Mouse (Mus musculus) CD4-positive, CD25-positive, alpha-beta regulatory T cell (primary cell): Measurements from ENCODE around the gene Gm815. TPM values are rescaled to one million over a fixed set of nuclear protein-coding genes. Genes with fewer than 3 reads are reported as not detected.

Experiments
- polyA plus RNA-seq: library from polyadenylated mRNA; unstranded; fragments of 100-300 nt; shearing (Covaris generic); gene quantifications from one replicate; pipeline ENCODE4 v1.2.1, GENCODE M21; 2017

Gm815 gene
- not detected for polyA plus RNA-seq

DNA sequence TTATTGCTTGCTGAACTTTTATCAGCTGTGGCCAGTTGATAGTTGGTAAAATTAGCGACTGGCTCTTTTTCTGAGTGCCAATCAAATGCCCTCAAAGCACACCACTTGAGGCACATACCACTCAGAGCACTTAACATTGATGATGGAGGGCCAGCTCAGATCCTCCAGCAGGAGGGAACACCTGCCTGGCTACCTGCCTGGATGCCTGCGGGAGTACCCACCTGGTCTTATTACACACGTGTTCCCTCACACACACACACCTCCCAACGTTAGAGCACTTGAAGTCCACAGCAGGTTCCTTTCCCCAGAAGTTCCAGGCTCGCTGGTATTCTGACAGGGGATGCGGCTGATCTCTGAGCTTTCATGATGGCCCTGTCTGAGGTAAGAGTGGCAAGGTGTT is at the start of gene Gm815:
Gene Gm815 (plus strand): TSS at position 266 of the 400 bp plus-strand sequence.

